Mouse (Mus musculus) kidney, adult 2 months (tissue): ENCODE data around the gene Dcaf8.

Source experiments
- CTCF ChIP-seq: fragments of 200-500 bp; conservative IDR thresholded peaks from 2 replicates; pipeline ENCODE4 v1.5.1; 2011; ENCODE audit warnings: low read depth, mild to moderate bottlenecking, control low read depth, low read length, moderate library complexity, mixed read lengths; ENCODE audit not compliant: insufficient read depth, insufficient read length
- POLR2A ChIP-seq: fragments of 200-500 bp; IDR thresholded peaks from one replicate; pipeline ENCODE4 v1.6.1; 2011; ENCODE audit warnings: low read depth, low read length, control low read depth

DNA sequence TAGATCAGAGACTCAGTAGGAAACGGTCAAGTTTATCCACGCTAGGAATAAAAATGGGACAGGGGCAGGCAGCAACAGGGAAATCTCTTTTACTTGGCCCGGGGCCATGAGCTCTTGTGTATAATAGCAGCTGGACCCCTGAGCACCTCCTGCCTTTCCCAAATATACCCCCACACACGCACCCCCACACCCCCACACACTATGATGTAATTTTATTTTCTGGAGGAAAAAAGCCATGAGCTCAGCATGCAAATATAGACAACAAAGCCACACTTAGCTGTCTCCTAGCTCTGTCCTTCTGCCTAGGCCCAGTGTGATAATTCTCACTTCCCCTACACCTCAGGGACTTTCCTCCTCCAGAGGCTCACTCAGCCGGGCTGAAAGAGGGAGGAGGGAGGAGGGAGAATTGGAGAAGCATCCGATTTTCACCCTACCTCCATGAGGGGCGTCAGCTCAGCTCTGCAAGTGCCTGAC lies 59.3 kb downstream of the Dcaf8 start:
- TF ChIP-seq CTCF, result no peak
- no peak for TF ChIP-seq POLR2A
